Mouse (Mus musculus) heart, adult 2 months (tissue): ENCODE measurements around the gene Rpe.

Experiments used
- CTCF ChIP-seq: fragments of 200-600 bp; IDR thresholded peaks from 2 replicates; pipeline ENCODE4 v1.8.1; 2022; ENCODE audit warnings: antibody characterized with exemption, mild to moderate bottlenecking, moderate library complexity
- EP300 ChIP-seq: fragments of 200-500 bp; IDR thresholded peaks from 2 replicates; pipeline ENCODE4 v1.6.1; 2011; ENCODE audit warnings: low read depth, low read length, control low read depth; ENCODE audit not compliant: insufficient read depth
- POLR2A ChIP-seq: fragments of 200-500 bp; IDR thresholded peaks from 2 replicates; pipeline ENCODE4 v1.6.1; 2011; ENCODE audit warnings: mild to moderate bottlenecking, low read depth, low read length, control low read depth; ENCODE audit not compliant: insufficient read depth

DNA sequence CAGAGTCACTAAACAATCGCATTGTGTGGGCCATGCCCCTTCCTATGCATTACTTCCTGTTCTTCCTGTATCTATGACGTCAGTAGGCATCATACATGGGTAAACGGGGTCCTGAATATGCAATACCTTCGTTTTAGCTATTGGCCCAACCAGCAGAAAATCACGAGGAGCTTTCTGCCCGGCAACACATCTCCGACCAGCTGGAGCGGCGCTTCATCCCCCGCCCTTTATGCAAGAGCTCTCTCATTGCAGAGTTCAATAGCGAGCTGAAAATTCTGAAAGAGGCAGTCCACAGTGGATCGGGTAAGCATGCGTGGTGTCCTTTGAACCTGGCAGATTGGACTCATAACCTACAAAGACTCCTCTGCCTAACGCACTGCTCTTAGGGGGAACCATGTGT is 22.7 kb upstream of the Rpe start:
- TF ChIP-seq CTCF (no peak), POLR2A (no peak), EP300 (no peak)
